Mouse (Mus musculus) heart, adult 11 months (tissue): ENCODE results near the gene Msmo1.

Experiments used
- DNase-seq: peaks from one replicate; pipeline ENCODE4 v3.0.0; 2022

Gene Msmo1

GRCm38 (mm10) chr8:64711544-64711943 lies 22.0 kb downstream of the Msmo1 start:
- peak; percentile 2 for DNase-seq

- peak; percentile 23 for DNase-seq
Measured at GRCm38 (mm10) chr8:64707481-64707880, 26.1 kb downstream of the Msmo1 start.

- peak; percentile 59 for DNase-seq
Measured at GRCm38 (mm10) chr8:64703191-64703590, 30.4 kb downstream of the Msmo1 start.

GRCm38 (mm10) chr8:64692651-64693201 lies 40.9 kb downstream of the Msmo1 start, which contains the start of gene Cpe:
Cpe (minus strand) TSS chr8:64693054.
- peak; percentile 98 for DNase-seq

- no peak for DNase-seq
Measured at GRCm38 (mm10) chr8:64691591-64692401, 41.8 kb downstream of the Msmo1 start.

GRCm38 (mm10) chr8:64690845-64691244 lies 42.7 kb downstream of the Msmo1 start:
- peak; percentile 80 for DNase-seq

- DNase-seq: peak; percentile 86
Measured at GRCm38 (mm10) chr8:64690306-64690705, 43.3 kb downstream of the Msmo1 start.

- DNase-seq: peak; percentile 8
Measured at GRCm38 (mm10) chr8:64688741-64689140, 44.9 kb downstream of the Msmo1 start.

GRCm38 (mm10) chr8:64688161-64688560 lies 45.4 kb downstream of the Msmo1 start:
- DNase-seq: peak; percentile 92

GRCm38 (mm10) chr8:64682501-64682900 lies 51.1 kb downstream of the Msmo1 start:
- DNase-seq: peak; percentile 84

GRCm38 (mm10) chr8:64676381-64676780 lies 57.2 kb downstream of the Msmo1 start:
- DNase-seq: peak; percentile 64

GRCm38 (mm10) chr8:64674951-64675585 lies 58.5 kb downstream of the Msmo1 start:
- peak; percentile 94 for DNase-seq

- peak; percentile 15 for DNase-seq
Measured at GRCm38 (mm10) chr8:64672920-64673319, 60.7 kb downstream of the Msmo1 start.

- DNase-seq: peak; percentile 33
Measured at GRCm38 (mm10) chr8:64671937-64672336, 61.7 kb downstream of the Msmo1 start.
